Mouse (Mus musculus) G1E (cell line): ENCODE data around the gene Syn3.

ENCODE experiments used
- CTCF ChIP-seq: IDR thresholded peaks from 2 replicates; pipeline ENCODE4 v1.5.1; 2012; ENCODE audit warnings: low read depth, low read length, inconsistent platforms, mixed read lengths
- POLR2AphosphoS5 ChIP-seq: IDR thresholded peaks from 2 replicates; pipeline ENCODE4 v1.6.1; 2012; ENCODE audit warnings: low read depth, low read length, inconsistent platforms; ENCODE audit not compliant: insufficient replicate concordance

DNA sequence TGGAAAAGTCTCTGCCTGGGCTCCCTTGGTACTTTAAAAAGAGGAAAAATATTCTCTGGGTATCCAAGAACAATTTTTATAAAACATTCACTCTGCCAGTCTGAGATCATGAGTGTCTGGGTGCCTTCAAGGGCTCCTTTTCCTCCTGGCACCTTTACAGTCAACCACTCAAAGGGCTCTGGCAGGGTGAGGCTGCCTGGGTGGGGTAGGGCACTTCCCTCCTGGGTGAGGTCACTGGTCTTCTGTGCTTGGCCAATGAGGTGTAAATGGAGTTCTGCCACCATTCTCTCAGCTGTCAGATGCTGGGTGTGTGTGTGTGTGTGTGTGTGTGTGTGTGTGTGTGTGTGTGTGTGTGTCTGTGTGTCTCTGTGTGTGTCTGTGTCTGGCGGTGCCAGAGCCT lies 39.1 kb downstream of the Syn3 start:
- TF ChIP-seq CTCF (no peak), POLR2AphosphoS5 (no peak)
